Mouse (Mus musculus) neural tube, embryonic 13.5 days (tissue): ENCODE results near the gene Gm10273. TPM values are rescaled to one million over a fixed set of nuclear protein-coding genes. Genes with fewer than 3 reads are reported as not detected.

Experiments used
- ATAC-seq: fragments of 200-750 bp; cut with Nextera tagmentation; 2 replicates; pipeline ENCODE4 v1.8.0; 2017; ENCODE audit warnings: low read depth, mild to moderate bottlenecking, moderate TSS enrichment, moderate library complexity
- H3K27ac ChIP-seq: fragments of 300-500 bp; sonication (generic); replicated peaks from 2 replicates; pipeline ENCODE4 v1.5.1; 2015; ENCODE audit warnings: moderate library complexity, mild to moderate bottlenecking, inconsistent platforms
- H3K27me3 ChIP-seq: fragments of 300-500 bp; sonication (generic); 2 replicates; pipeline ENCODE4 v1.6.1; 2015; ENCODE audit warnings: mild to moderate bottlenecking, inconsistent platforms
- H3K36me3 ChIP-seq: fragments of 300-500 bp; sonication (generic); 2 replicates; pipeline ENCODE4 v1.6.1; 2015; ENCODE audit warnings: mild to moderate bottlenecking, inconsistent platforms
- H3K4me1 ChIP-seq: fragments of 300-500 bp; sonication (generic); replicated peaks from 2 replicates; pipeline ENCODE4 v1.6.1; 2015; ENCODE audit warnings: inconsistent platforms
- H3K4me2 ChIP-seq: fragments of 300-500 bp; sonication (generic); 2 replicates; pipeline ENCODE4 v1.6.1; 2015; ENCODE audit warnings: inconsistent platforms, mild to moderate bottlenecking, moderate library complexity
- H3K4me3 ChIP-seq: fragments of 300-500 bp; sonication (generic); 2 replicates; pipeline ENCODE4 v1.5.1; 2015; ENCODE audit warnings: mild to moderate bottlenecking, inconsistent platforms
- H3K9ac ChIP-seq: fragments of 300-500 bp; sonication (generic); 2 replicates; pipeline ENCODE4 v1.6.1; 2015; ENCODE audit warnings: moderate library complexity, mild to moderate bottlenecking, inconsistent platforms
- H3K9me3 ChIP-seq: fragments of 300-500 bp; sonication (generic); 2 replicates; pipeline ENCODE4 v1.6.1; 2016; ENCODE audit warnings: inconsistent platforms
- WGBS: fragments of 180-500 bp; shearing (Covaris S2); methylation state at CpG from one replicate; pipeline ENCODE4 v1.1.7; 2015; 5-methylcytosine and 5-hydroxymethylcytosine counted together
- polyA plus RNA-seq: library from polyadenylated mRNA; unstranded; fragments of >200 nt; fragmentation: Nextera tagmentation; extraction: Ambion mirVana; gene quantifications from 2 replicates; pipeline ENCODE4 v1.2.1, GENCODE M21; 2015

Gm10273 gene
- polyA plus RNA-seq, 1 experiment from 2014 or later = not detected

GRCm38 (mm10) chr10:59440177-59440576, 44.7 kb downstream of the Gm10273 start:
- Histone ChIP-seq H3K9me3 (no peaks in the 10 kb centered on the region), H3K9ac (no peak overlapping the region), H3K27me3 (no peaks in the 10 kb centered on the region), H3K4me2 (no peak overlapping the region), H3K36me3 (no peaks in the 10 kb centered on the region), H3K4me3 (no peak overlapping the region), H3K4me1 (peaks cover 9% of the 10 kb centered on the region), H3K27ac (no peak overlapping the region)
- 69% methylated on average over 6 of the region's 6 CpGs for WGBS
- no peak for ATAC-seq

- WGBS = 81% methylated on average over 11 of the region's 11 CpGs
These were observed 46.3 kb downstream of the Gm10273 start, which contains the start of gene Oit3 for GRCm38 (mm10) chr10:59441735-59442134. Gene Oit3, minus strand, starts transcription at chr10:59441778.

GRCm38 (mm10) chr10:59443212-59443611, 47.8 kb downstream of the Gm10273 start:
- Histone ChIP-seq H3K9me3 (no peaks in the 10 kb centered on the region), H3K4me2 (no peak overlapping the region), H3K36me3 (no peaks in the 10 kb centered on the region), H3K9ac (no peak overlapping the region), H3K27ac (no peak overlapping the region), H3K4me1 (peaks cover 9% of the 10 kb centered on the region), H3K27me3 (no peaks in the 10 kb centered on the region), H3K4me3 (no peak overlapping the region)
- WGBS = 20% methylated on average over 7 of the region's 7 CpGs
- no peak for ATAC-seq

More at GRCm38 (mm10) chr10:59441735-59442134, 46.3 kb downstream of the Gm10273 start, which contains the start of gene Oit3:
- no peak for ATAC-seq
- Histone ChIP-seq H3K4me2 (no peak within 1 kb of the TSS), H3K9ac (no peak within 1 kb of the TSS), H3K4me1 (peaks cover 9% of the 10 kb centered on the region), H3K36me3 (no peaks in the 10 kb centered on the region), H3K27me3 (no peaks in the 10 kb centered on the region), H3K9me3 (no peaks in the 10 kb centered on the region), H3K27ac (no peak within 1 kb of the TSS), H3K4me3 (no peak within 1 kb of the TSS)

- WGBS = 66% methylated on average over 3 of the region's 3 CpGs
- Histone ChIP-seq H3K9ac (no peak overlapping the region), H3K9me3 (no peaks in the 10 kb centered on the region), H3K4me1 (peaks cover 9% of the 10 kb centered on the region), H3K4me2 (no peak overlapping the region), H3K27me3 (no peaks in the 10 kb centered on the region), H3K27ac (no peak overlapping the region), H3K4me3 (no peak overlapping the region), H3K36me3 (no peaks in the 10 kb centered on the region)
- no peak for ATAC-seq
These were observed 48.7 kb downstream of the Gm10273 start for GRCm38 (mm10) chr10:59444106-59444505.

- Histone ChIP-seq H3K27ac (no peak overlapping the region), H3K4me2 (no peak overlapping the region), H3K4me3 (no peak overlapping the region), H3K9me3 (no peaks in the 10 kb centered on the region), H3K4me1 (peaks cover 9% of the 10 kb centered on the region), H3K9ac (no peak overlapping the region), H3K27me3 (no peaks in the 10 kb centered on the region), H3K36me3 (no peaks in the 10 kb centered on the region)
- no peak for ATAC-seq
- WGBS = 36% methylated on average over 8 of the region's 8 CpGs
These were observed 49.2 kb downstream of the Gm10273 start for GRCm38 (mm10) chr10:59444635-59445034.

Other genes starting within 250 kb of the Gm10273 start
- 19.1 and 21.5 TPM in 2 replicates for gene Sept10, start 173.8 kb upstream of the Gm10273 start, polyA plus RNA-seq
- gene Sowahc, start 173.7 kb upstream of the Gm10273 start, polyA plus RNA-seq = 15.2 and 15.8 TPM in 2 replicates
- 32.7 and 41.9 TPM in 2 replicates for gene P4ha1, start 72.3 kb upstream of the Gm10273 start, polyA plus RNA-seq
- not detected in 2 replicates for gene Pla2g12b, start 8.0 kb downstream of the Gm10273 start, polyA plus RNA-seq
- gene Oit3, start 46.1 kb downstream of the Gm10273 start, polyA plus RNA-seq = 0.20 and 0.21 TPM in 2 replicates
- gene Gm10322, start 220.4 kb downstream of the Gm10273 start, polyA plus RNA-seq = not detected in 2 replicates
- 34.4 and 37.3 TPM in 2 replicates for gene Mcu, start 221.1 kb downstream of the Gm10273 start, polyA plus RNA-seq